26 mouse cellular contexts compared by ENCODE assay signal in genomic region chr13:41820947-41821346, GRCm38 (mm10). TPM values are rescaled to one million over a fixed set of nuclear protein-coding genes. Genes with fewer than 3 reads are reported as not detected.
DNase-seq lines count a peak whose midpoint lies in the region; ATAC-seq lines count a peak whose summit lies in the region.
"Had no signal": no experiment of that assay in that cellular context is flagged by ENCODE, and none has a peak within 500 bp of the region (broad histone marks: within the 10 kb centered on the region; RNA-seq: fewer than 3 reads in every experiment).

No protein-coding gene starts in this region.

- DNase-seq in heart, adult 11 months: peak; percentile 49
- DNase-seq in heart, postnatal 36 days: no peak
- peak; percentile 5 for DNase-seq in NIH3T3 (ENCODE audit: low read depth)
- DNase-seq in fibroblast of lung, adult 2 months (ENCODE audit: low read depth): peak; percentile 13
- no peak for DNase-seq in thymus, postnatal 0 days (ENCODE audit: low spot score)
- DNase-seq in midbrain, embryonic 11.5 days (ENCODE audit: low spot score, missing footprints): no peak
- DNase-seq: adrenal gland, adult 2 months; adrenal gland, postnatal 10 days; adrenal gland, postnatal 25 days; cerebellum, adult 11 months; cerebellum, adult 18-20 months; cerebellum, adult 8-10 months; cerebellum, adult 9-11 months; cerebellum, postnatal 14 days; cerebellum, postnatal 36 days; embryo, embryonic 11 days; forebrain, postnatal 0 days had no signal

- H3K36me3 ChIP-seq in midbrain, embryonic 11.5 days (ENCODE audit: control insufficient read depth, insufficient read depth, low read length): no peaks in the 10 kb centered on the region
- H3K36me3 ChIP-seq in hindbrain, embryonic 12.5 days: no peaks in the 10 kb centered on the region
- H3K36me3 ChIP-seq: embryonic facial prominence, embryonic 13.5 days; embryonic facial prominence, embryonic 15.5 days; forebrain, embryonic 15.5 days; G1E had no signal

- intact Hi-C loops in heart, postnatal 36 days (cut with DNase I): no loop called here

- H3K4me2 ChIP-seq in midbrain, embryonic 11.5 days: no peak overlapping the region
- H3K4me2 ChIP-seq in hindbrain, embryonic 12.5 days (replicated peaks): no peak overlapping the region
- H3K4me2 ChIP-seq: embryonic facial prominence, embryonic 13.5 days; embryonic facial prominence, embryonic 15.5 days; forebrain, embryonic 13.5 days; forebrain, embryonic 15.5 days had no signal

- H3K27ac ChIP-seq in midbrain, embryonic 11.5 days (ENCODE audit: low read depth, low read length): no peak overlapping the region
- H3K27ac ChIP-seq in hindbrain, embryonic 12.5 days: no peak overlapping the region
- H3K27ac ChIP-seq: embryonic facial prominence, embryonic 13.5 days; embryonic facial prominence, embryonic 15.5 days; forebrain, embryonic 13.5 days; forebrain, embryonic 15.5 days had no signal

- ATAC-seq in midbrain, embryonic 11.5 days (ENCODE audit: low FRiP score): no peak
- ATAC-seq in hindbrain, embryonic 12.5 days (ENCODE audit: low FRiP score): no peak
- ATAC-seq: forebrain, embryonic 13.5 days; forebrain, embryonic 15.5 days; forebrain, postnatal 0 days had no signal

- WGBS in midbrain, embryonic 11.5 days: 92% methylated on average over 3 of the region's 3 CpGs
- WGBS in hindbrain, embryonic 12.5 days: 92% methylated on average over 3 of the region's 3 CpGs

- no peak overlapping the region for H3K9ac ChIP-seq in midbrain, embryonic 11.5 days (ENCODE audit: low read length)
- H3K9ac ChIP-seq in hindbrain, embryonic 12.5 days: no peak overlapping the region
- H3K9ac ChIP-seq: embryonic facial prominence, embryonic 13.5 days; embryonic facial prominence, embryonic 15.5 days; forebrain, embryonic 13.5 days; forebrain, embryonic 15.5 days; forebrain, postnatal 0 days had no signal

- H3K4me1 ChIP-seq in midbrain, embryonic 11.5 days (ENCODE audit: control insufficient read depth, insufficient read depth, low read length): no peaks in the 10 kb centered on the region
- no peaks in the 10 kb centered on the region for H3K4me1 ChIP-seq in hindbrain, embryonic 12.5 days
- H3K4me1 ChIP-seq: embryonic facial prominence, embryonic 15.5 days; forebrain, embryonic 13.5 days; forebrain, embryonic 15.5 days had no signal

- no peak overlapping the region for H3K4me3 ChIP-seq in midbrain, embryonic 11.5 days (ENCODE audit: low read depth, low read length)
- no peak overlapping the region for H3K4me3 ChIP-seq in hindbrain, embryonic 12.5 days
- H3K4me3 ChIP-seq: embryonic facial prominence, embryonic 13.5 days; embryonic facial prominence, embryonic 15.5 days; forebrain, embryonic 13.5 days; forebrain, embryonic 15.5 days had no signal

- no peaks in the 10 kb centered on the region for H3K27me3 ChIP-seq in midbrain, embryonic 11.5 days (ENCODE audit: control insufficient read depth, insufficient read depth, low read length)
- H3K27me3 ChIP-seq in hindbrain, embryonic 12.5 days: no peaks in the 10 kb centered on the region
- H3K27me3 ChIP-seq: embryonic facial prominence, embryonic 15.5 days; forebrain, embryonic 13.5 days; forebrain, embryonic 15.5 days had no signal

- H3K9me3 ChIP-seq in midbrain, embryonic 11.5 days (ENCODE audit: control insufficient read depth, low read length): no peaks in the 10 kb centered on the region
- H3K9me3 ChIP-seq in hindbrain, embryonic 12.5 days (replicated peaks): no peaks in the 10 kb centered on the region
- H3K9me3 ChIP-seq: embryonic facial prominence, embryonic 13.5 days; embryonic facial prominence, embryonic 15.5 days; forebrain, embryonic 13.5 days; forebrain, embryonic 15.5 days; G1E had no signal

RNA-seq across cellular contexts. Expression of gene Adtrp, which starts 26.5 kb away (rescaled TPM):
- 1 to 10 TPM in 1 of 2 experiments, under 1 TPM in 1; 0.79 to 2.6 TPM for total RNA-seq in heart, postnatal 36 days (2021)
- polyA plus RNA-seq in thymus, postnatal 0 days (2015; fragmentation: Nextera tagmentation; extraction: Ambion mirVana): 0.37 and 0.64 TPM in 2 replicates
- polyA plus RNA-seq in midbrain, embryonic 11.5 days (2014; fragmentation: Nextera tagmentation; extraction: Ambion mirVana): not detected in 2 replicates
- 0.45 and 1.3 TPM in 2 replicates for polyA plus RNA-seq in hindbrain, embryonic 12.5 days (2016; fragmentation: Nextera tagmentation; extraction: Ambion mirVana)
- total RNA-seq: common myeloid progenitor, adult 5-6 weeks; forebrain, postnatal 0 days; G1E had no signal
- polyA plus RNA-seq: C2C12; forebrain, embryonic 11.5 days; forebrain, embryonic 13.5 days; forebrain, embryonic 15.5 days; forebrain, postnatal 0 days; G1E had no signal

Comparison
In these comparisons a context has a peak if more than half of its experiments do, and no peak if none do; other contexts are left out.
1. DNase-seq: peak in heart, adult 11 months (single experiment), NIH3T3 (single experiment) and fibroblast of lung, adult 2 months (single experiment); none in heart, postnatal 36 days (0 of 2), thymus, postnatal 0 days (single experiment) and midbrain, embryonic 11.5 days (single experiment).